ENCODE assay signal across 11 mouse cellular contexts in genomic region chr1:34040901-34041721, GRCm38 (mm10).
DNase-seq lines count a peak whose midpoint lies in the region; ATAC-seq lines count a peak whose summit lies in the region.
"Had no signal": no experiment of that assay in that cellular context is flagged by ENCODE, and none has a peak within 500 bp of the region (broad histone marks: within the 10 kb centered on the region; RNA-seq: fewer than 3 reads in every experiment).

No protein-coding gene starts in this region.

- H3K9me3 ChIP-seq in kidney, embryonic 14.5 days (ENCODE audit: control insufficient read depth, low read length): 0 out of 2 replicates have a peak, but pooled peaks cover 3% of the 10 kb centered on the region

- ATAC-seq in kidney, embryonic 14.5 days (ENCODE audit: low FRiP score, low TSS enrichment): peak; percentile 83
- no peak for ATAC-seq in erythroid progenitor cell, adult 5-6 weeks (replicated peaks; ENCODE audit: low FRiP score, poor library complexity, severe bottlenecking)

- H3K4me1 ChIP-seq in kidney, embryonic 14.5 days (ENCODE audit: control insufficient read depth, insufficient read depth, low read length): peaks cover 8% of the 10 kb centered on the region

- no peaks in the 10 kb centered on the region for H3K36me3 ChIP-seq in kidney, embryonic 14.5 days (ENCODE audit: control insufficient read depth, insufficient read depth, low read length)

- no peak overlapping the region for H3K9ac ChIP-seq in kidney, embryonic 14.5 days (ENCODE audit: low read depth, low read length)

- H3K27me3 ChIP-seq in kidney, embryonic 14.5 days (ENCODE audit: control insufficient read depth, insufficient read depth, low read length): no peaks in the 10 kb centered on the region

- no peak overlapping the region for H3K4me2 ChIP-seq in kidney, embryonic 14.5 days (replicated peaks; ENCODE audit: low read depth, low read length)

- DNase-seq in kidney, postnatal 36 days: no peak
- DNase-seq in 3134 (ENCODE audit: extremely low read depth, insufficient read length, low spot score) (peak; percentile 72), ZHBTc4 (ENCODE audit: low read depth, low spot score) (peak; percentile 87)
- peak; percentile 54 for DNase-seq in layer of hippocampus, adult 11-12 months (ENCODE audit: low spot score)
- DNase-seq in adrenal gland, postnatal 14 days: no peak
- no peak for DNase-seq in urinary bladder, postnatal 25 days (ENCODE audit: low spot score)
- DNase-seq: cerebellum, adult 18-20 months; kidney, postnatal 14 days; lung, postnatal 14 days had no signal

- H3K27ac ChIP-seq in kidney, embryonic 14.5 days (ENCODE audit: low read depth, low read length): no peak overlapping the region

- WGBS in kidney, embryonic 14.5 days: 22% methylated on average over 8 of the region's 8 CpGs

- H3K4me3 ChIP-seq in kidney, embryonic 14.5 days (ENCODE audit: low read length): no peak overlapping the region

Comparison
In these comparisons a context has a peak if more than half of its experiments do, and no peak if none do; other contexts are left out.
1. DNase-seq: peak in 3134 (single experiment), ZHBTc4 (single experiment) and layer of hippocampus, adult 11-12 months (single experiment); none in kidney, postnatal 36 days (0 of 2), adrenal gland, postnatal 14 days (single experiment) and urinary bladder, postnatal 25 days (single experiment).